Mouse (Mus musculus): ENCODE measurements at regions not wholly inside any gene's neighbourhood (a gene's known extent, or its start where the extent isn't known, plus 50 kb on each side); places are given as distances from the start of the nearest gene placed in this dataset.

- TF ChIP-seq POLR2A (IDR thresholded peaks at IDR 0.05; ENCODE audit: insufficient read depth, low read depth, low read length) (no peak), CTCF (IDR thresholded peaks at IDR 0.05; ENCODE audit: insufficient read depth, low read depth, low read length) (no peak)
These were observed 83.7 kb upstream of the Sash1 start for GRCm38 (mm10) chr10:8969586-8969985.

Data from olfactory bulb, adult 2 months (tissue).